Mouse (Mus musculus) erythroblast, embryonic 14.5 days (primary cell): ENCODE measurements around the gene Gm5678.

Experiments
- GATA1 ChIP-seq: IDR thresholded peaks from 2 replicates; pipeline ENCODE4 v1.6.1; 2012; ENCODE audit warnings: low read length, inconsistent platforms, mixed read lengths
- TAL1 ChIP-seq: IDR thresholded peaks from 3 replicates; pipeline ENCODE4 v1.6.1; 2012; ENCODE audit warnings: low read length, inconsistent platforms, mixed read lengths

DNA sequence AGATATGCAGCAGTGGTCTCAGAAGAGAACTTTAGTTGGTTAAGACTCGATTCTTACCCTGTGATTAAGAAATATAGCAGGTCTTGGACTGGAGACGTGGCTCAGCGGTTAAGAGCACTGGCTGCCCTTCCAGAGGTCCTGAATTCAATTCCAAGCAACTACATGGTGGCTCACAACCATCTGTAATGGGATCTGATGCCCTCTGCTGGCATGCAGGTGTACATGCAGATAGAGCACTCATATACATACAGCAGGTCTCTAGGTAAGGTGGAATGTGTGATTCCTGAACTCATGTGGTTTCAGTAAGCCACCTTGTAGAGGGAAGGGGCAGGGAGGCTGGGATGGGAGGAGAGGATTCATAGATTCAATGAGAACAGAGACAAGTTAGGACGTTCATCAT lies 50.3 kb downstream of the Gm5678 start:
- TF ChIP-seq GATA1 (no peak), TAL1 (no peak)
